Mouse (Mus musculus): ENCODE results near the gene AC124502.3. TPM values are rescaled to one million over a fixed set of nuclear protein-coding genes. Genes with fewer than 3 reads are reported as not detected.

Gene AC124502.3
- polyA plus RNA-seq, 1 experiment from 2014 or later, result 2.2 TPM

DNA sequence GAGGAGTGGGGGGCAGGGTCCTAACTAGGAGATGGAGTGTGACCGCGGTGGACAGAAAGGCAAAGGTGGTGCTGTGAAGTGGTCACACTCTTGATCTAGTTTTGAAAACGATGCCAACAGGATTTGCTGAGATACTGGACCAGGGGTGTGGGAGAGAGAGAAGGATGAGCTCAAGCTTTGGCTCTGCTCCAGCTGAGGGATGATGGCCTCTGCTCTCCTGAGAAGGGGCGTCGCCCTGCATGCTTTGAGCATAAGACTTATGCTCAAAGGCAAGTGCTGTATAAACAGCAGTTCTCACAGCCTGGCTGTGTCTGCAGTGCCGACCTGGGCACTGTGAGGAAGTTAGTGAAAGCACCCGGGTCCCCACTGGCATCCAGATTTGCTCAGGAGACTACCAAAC is 26.4 kb downstream of the AC124502.3 start:
- WGBS, result 36% methylated on average over 7 of the region's 7 CpGs
- peaks cover 51% of the 10 kb centered on the region for H3K4me1 ChIP-seq

DNA sequence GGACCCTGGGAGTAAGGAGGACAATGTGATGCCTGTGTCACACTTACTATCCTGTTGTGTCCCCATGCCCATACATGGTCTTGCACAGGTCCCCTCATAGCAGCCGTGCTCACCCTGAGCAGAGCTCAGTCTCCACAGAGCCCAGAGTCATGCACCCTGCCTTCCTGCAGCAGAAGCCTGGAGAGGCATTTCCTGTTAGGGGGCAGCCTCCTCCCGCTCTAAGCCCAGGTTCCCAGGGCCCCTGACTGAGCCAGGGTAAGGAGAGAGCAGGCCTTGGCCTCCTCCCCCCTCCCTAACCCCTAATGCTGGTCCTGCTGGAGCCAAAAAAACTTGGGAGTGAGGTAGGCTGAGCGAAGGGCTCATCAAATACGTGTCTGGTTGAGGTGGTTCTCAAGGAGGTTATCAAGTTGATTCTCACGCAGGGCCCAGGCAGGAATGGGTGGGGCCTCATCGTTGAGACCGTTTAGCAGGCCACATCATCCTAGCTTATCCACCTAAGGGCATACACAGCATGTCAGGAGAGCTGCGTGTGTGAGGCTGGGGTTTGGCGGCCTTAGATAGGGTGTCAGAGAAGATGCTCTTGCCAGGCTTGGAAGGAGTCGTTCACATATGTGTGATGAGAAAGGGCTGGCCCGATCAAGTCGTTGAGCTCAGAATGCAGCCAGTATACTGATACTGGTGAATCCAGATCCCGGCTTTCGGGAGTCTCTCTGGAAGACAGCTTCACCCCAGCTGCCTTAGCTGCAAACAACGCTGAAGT is 28.5 kb downstream of the AC124502.3 start:
- Histone ChIP-seq H3K9ac (no peak overlapping the region), H3K4me2 (peak overlapping the region; percentile 79), H3K9me3 (no peaks in the 10 kb centered on the region), H3K27ac (peak overlapping the region; percentile 93), H3K4me3 (replicated peaks) (peak overlapping the region; percentile 58), H3K4me1 (peaks cover 46% of the 10 kb centered on the region), H3K36me3 (no peaks in the 10 kb centered on the region), H3K27me3 (replicated peaks) (peaks cover 5% of the 10 kb centered on the region; the same call in 1 of the 2 replicates)
- WGBS, result 5% methylated on average over 15 of the region's 15 CpGs
- no peak; the same call in 1 of the 2 replicates for ATAC-seq (ENCODE audit: insufficient read depth, low FRiP score, low read depth)

More for the DNA sequence above, 26.4 kb downstream of the AC124502.3 start:
- Histone ChIP-seq H3K9ac (no peak overlapping the region), H3K36me3 (no peaks in the 10 kb centered on the region), H3K27ac (no peak overlapping the region), H3K27me3 (replicated peaks) (peaks cover 5% of the 10 kb centered on the region; the same call in 1 of the 2 replicates), H3K4me2 (no peak overlapping the region), H3K9me3 (no peaks in the 10 kb centered on the region), H3K4me3 (replicated peaks) (no peak overlapping the region)
- ATAC-seq (ENCODE audit: insufficient read depth, low FRiP score, low read depth), result no peak

DNA sequence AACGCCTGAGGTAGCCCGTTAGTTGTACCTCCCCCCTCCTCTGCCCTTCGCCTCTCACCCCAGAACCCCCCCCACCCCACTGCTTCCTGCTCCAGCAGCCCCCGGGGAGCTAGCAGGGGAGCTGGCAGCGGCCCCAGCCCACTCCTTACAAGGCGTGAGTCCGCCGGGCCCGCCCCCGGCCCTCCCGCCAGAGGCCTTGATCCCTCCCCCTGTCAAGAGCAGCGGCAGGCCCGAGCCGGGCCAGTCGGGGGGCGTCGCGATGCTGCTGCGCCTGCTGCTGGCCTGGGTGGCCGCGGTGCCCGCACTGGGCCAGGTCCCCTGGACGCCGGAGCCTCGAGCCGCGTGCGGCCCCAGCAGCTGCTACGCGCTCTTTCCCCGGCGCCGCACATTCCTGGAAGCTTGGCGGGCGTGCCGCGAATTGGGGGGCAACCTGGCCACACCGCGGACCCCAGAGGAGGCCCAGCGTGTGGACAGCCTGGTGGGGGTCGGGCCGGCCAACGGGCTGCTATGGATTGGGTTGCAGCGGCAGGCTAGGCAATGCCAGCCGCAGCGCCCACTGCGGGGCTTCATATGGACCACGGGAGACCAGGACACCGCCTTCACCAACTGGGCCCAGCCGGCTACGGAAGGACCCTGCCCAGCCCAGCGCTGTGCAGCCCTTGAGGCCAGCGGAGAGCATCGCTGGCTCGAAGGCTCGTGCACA is 29.3 kb downstream of the AC124502.3 start, which contains the start of gene Cd248:
Gene Cd248 (plus strand): TSS at position 212 of the 703 bp plus-strand sequence.
- Histone ChIP-seq H3K4me1 (peaks cover 52% of the 10 kb centered on the region), H3K4me2 (peak within 1 kb of the TSS; percentile 79), H3K4me3 (replicated peaks) (peak within 1 kb of the TSS; percentile 58), H3K9ac (peak within 1 kb of the TSS; percentile 64), H3K36me3 (no peaks in the 10 kb centered on the region), H3K9me3 (no peaks in the 10 kb centered on the region), H3K27me3 (replicated peaks) (peaks cover 5% of the 10 kb centered on the region; the same call in 1 of the 2 replicates), H3K27ac (peak within 1 kb of the TSS; percentile 93)
- peak; percentile 60; the same call in 1 of the 2 replicates for ATAC-seq (ENCODE audit: insufficient read depth, low FRiP score, low read depth)
- WGBS, result 1% methylated on average over 54 of the region's 56 CpGs

DNA sequence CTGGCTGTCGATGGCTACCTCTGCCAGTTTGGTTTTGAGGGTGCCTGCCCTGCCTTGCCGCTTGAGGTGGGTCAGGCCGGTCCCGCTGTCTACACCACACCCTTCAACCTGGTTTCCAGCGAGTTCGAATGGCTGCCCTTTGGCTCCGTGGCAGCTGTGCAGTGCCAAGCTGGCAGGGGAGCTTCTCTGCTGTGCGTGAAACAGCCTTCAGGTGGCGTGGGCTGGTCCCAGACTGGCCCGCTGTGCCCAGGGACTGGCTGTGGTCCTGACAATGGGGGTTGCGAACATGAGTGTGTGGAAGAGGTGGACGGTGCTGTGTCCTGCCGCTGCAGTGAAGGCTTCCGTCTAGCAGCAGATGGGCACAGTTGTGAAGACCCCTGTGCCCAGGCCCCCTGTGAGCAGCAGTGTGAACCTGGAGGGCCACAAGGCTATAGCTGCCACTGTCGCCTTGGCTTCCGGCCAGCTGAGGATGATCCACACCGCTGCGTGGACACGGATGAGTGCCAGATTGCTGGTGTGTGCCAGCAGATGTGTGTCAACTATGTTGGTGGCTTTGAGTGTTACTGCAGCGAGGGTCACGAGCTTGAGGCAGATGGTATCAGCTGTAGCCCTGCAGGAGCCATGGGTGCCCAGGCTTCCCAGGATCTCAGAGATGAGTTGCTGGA is 30.0 kb downstream of the AC124502.3 start:
- Histone ChIP-seq H3K4me2 (peak overlapping the region; percentile 79), H3K9ac (peak overlapping the region; percentile 64; the same call in 1 of the 2 replicates), H3K36me3 (no peaks in the 10 kb centered on the region), H3K9me3 (no peaks in the 10 kb centered on the region), H3K4me3 (replicated peaks) (peak overlapping the region; percentile 58), H3K4me1 (peaks cover 53% of the 10 kb centered on the region), H3K27me3 (replicated peaks) (peaks cover 5% of the 10 kb centered on the region; the same call in 1 of the 2 replicates), H3K27ac (peak overlapping the region; percentile 93)
- ATAC-seq (ENCODE audit: insufficient read depth, low FRiP score, low read depth), result no peak
- 29% methylated on average over 21 of the region's 21 CpGs for WGBS

- Histone ChIP-seq H3K4me1 (peaks cover 53% of the 10 kb centered on the region), H3K27ac (0 out of 2 replicates have a peak overlapping the region, but pooled peaks have one; percentile 92), H3K4me2 (peak overlapping the region; percentile 79), H3K36me3 (no peaks in the 10 kb centered on the region), H3K4me3 (replicated peaks) (peak overlapping the region; percentile 58), H3K9ac (0 out of 2 replicates have a peak overlapping the region, but pooled peaks have one; percentile 2), H3K9me3 (no peaks in the 10 kb centered on the region), H3K27me3 (replicated peaks) (peaks cover 5% of the 10 kb centered on the region; the same call in 1 of the 2 replicates)
- no peak for ATAC-seq (ENCODE audit: insufficient read depth, low FRiP score, low read depth)
- 74% methylated on average over 5 of the region's 5 CpGs for WGBS
Observed at GRCm38 (mm10) chr19:5069486-5069885, 30.8 kb downstream of the AC124502.3 start.

GRCm38 (mm10) chr19:5069978-5070377 is 31.3 kb downstream of the AC124502.3 start:
- ATAC-seq (ENCODE audit: insufficient read depth, low FRiP score, low read depth), result no peak
- 71% methylated on average over 7 of the region's 7 CpGs for WGBS
- Histone ChIP-seq H3K9ac (peak overlapping the region; percentile 2; the same call in 1 of the 2 replicates), H3K27ac (peak overlapping the region; percentile 92; the same call in 1 of the 2 replicates), H3K4me3 (replicated peaks) (peak overlapping the region; percentile 58), H3K27me3 (replicated peaks) (peaks cover 5% of the 10 kb centered on the region; the same call in 1 of the 2 replicates), H3K36me3 (no peaks in the 10 kb centered on the region), H3K4me2 (peak overlapping the region; percentile 79), H3K4me1 (peaks cover 53% of the 10 kb centered on the region), H3K9me3 (no peaks in the 10 kb centered on the region)

- Histone ChIP-seq H3K27ac (peak overlapping the region; percentile 92), H3K4me2 (peak overlapping the region; percentile 79), H3K4me3 (replicated peaks) (peak overlapping the region; percentile 58), H3K27me3 (replicated peaks) (peaks cover 5% of the 10 kb centered on the region; the same call in 1 of the 2 replicates), H3K4me1 (peaks cover 46% of the 10 kb centered on the region), H3K9ac (peak overlapping the region; percentile 29; the same call in 1 of the 2 replicates), H3K9me3 (no peaks in the 10 kb centered on the region), H3K36me3 (no peaks in the 10 kb centered on the region)
- WGBS, result 8% methylated on average over 11 of the region's 11 CpGs
- ATAC-seq (ENCODE audit: insufficient read depth, low FRiP score, low read depth), result no peak
Observed at GRCm38 (mm10) chr19:5071077-5071476, 32.4 kb downstream of the AC124502.3 start.

- Histone ChIP-seq H3K9ac (peak overlapping the region; percentile 29; the same call in 1 of the 2 replicates), H3K36me3 (no peaks in the 10 kb centered on the region), H3K4me2 (peak overlapping the region; percentile 79), H3K27me3 (replicated peaks) (peaks cover 5% of the 10 kb centered on the region; the same call in 1 of the 2 replicates), H3K27ac (peak overlapping the region; percentile 92), H3K4me1 (peaks cover 46% of the 10 kb centered on the region), H3K9me3 (no peaks in the 10 kb centered on the region), H3K4me3 (replicated peaks) (peak overlapping the region; percentile 58)
- peak; percentile 83 for ATAC-seq (ENCODE audit: insufficient read depth, low FRiP score, low read depth)
- WGBS, result under 1% methylated on average over 40 of the region's 40 CpGs
Observed at GRCm38 (mm10) chr19:5071545-5072369, 33.1 kb downstream of the AC124502.3 start.

- Histone ChIP-seq H3K27ac (peak overlapping the region; percentile 92), H3K4me3 (replicated peaks) (peak overlapping the region; percentile 58), H3K4me2 (peak overlapping the region; percentile 79), H3K4me1 (peaks cover 39% of the 10 kb centered on the region), H3K9me3 (no peaks in the 10 kb centered on the region), H3K36me3 (no peaks in the 10 kb centered on the region), H3K27me3 (replicated peaks) (peaks cover 5% of the 10 kb centered on the region; the same call in 1 of the 2 replicates), H3K9ac (0 out of 2 replicates have a peak overlapping the region, but pooled peaks have one; percentile 16)
- WGBS, result 3% methylated on average over 20 of the region's 20 CpGs
- peak; percentile 4; the same call in 1 of the 2 replicates for ATAC-seq (ENCODE audit: insufficient read depth, low FRiP score, low read depth)
Observed at GRCm38 (mm10) chr19:5072389-5073019, 33.8 kb downstream of the AC124502.3 start.

GRCm38 (mm10) chr19:5073028-5073427 is 34.3 kb downstream of the AC124502.3 start:
- Histone ChIP-seq H3K4me2 (peak overlapping the region; percentile 79), H3K4me1 (peaks cover 38% of the 10 kb centered on the region), H3K9ac (no peak overlapping the region), H3K36me3 (no peaks in the 10 kb centered on the region), H3K27ac (peak overlapping the region; percentile 92; the same call in 1 of the 2 replicates), H3K4me3 (replicated peaks) (peak overlapping the region; percentile 58), H3K9me3 (no peaks in the 10 kb centered on the region), H3K27me3 (replicated peaks) (peaks cover 5% of the 10 kb centered on the region; the same call in 1 of the 2 replicates)
- ATAC-seq (ENCODE audit: insufficient read depth, low FRiP score, low read depth), result no peak
- under 1% methylated on average over 15 of the region's 15 CpGs for WGBS

All from stomach, embryonic 15.5 days (tissue).